Comparison of ENCODE assay signal across 13 mouse cellular contexts in genomic region chr10:25385811-25386580, GRCm38 (mm10). TPM values are rescaled to one million over a fixed set of nuclear protein-coding genes. Genes with fewer than 3 reads are reported as not detected.
DNase-seq lines count a peak whose midpoint lies in the region; ATAC-seq and TF ChIP-seq lines count a peak whose summit lies in the region.
"Had no signal": no experiment of that assay in that cellular context is flagged by ENCODE, and none has a peak within 500 bp of the region (broad histone marks: within the 10 kb centered on the region; RNA-seq: fewer than 3 reads in every experiment).

No protein-coding gene starts in this region.

- no peak for TF ChIP-seq EP300 in lung, postnatal 0 days (IDR thresholded peaks at IDR 0.05)

- H3K27me3 ChIP-seq in heart, embryonic 16.5 days (ENCODE audit: control insufficient read depth, insufficient read depth, low read length): no peaks in the 10 kb centered on the region
- no peaks in the 10 kb centered on the region for H3K27me3 ChIP-seq in lung, postnatal 0 days (replicated peaks; ENCODE audit: insufficient read depth, low read length)
- H3K27me3 ChIP-seq in embryonic facial prominence, embryonic 14.5 days (replicated peaks; ENCODE audit: control insufficient read depth, insufficient read depth, low read length): no peaks in the 10 kb centered on the region
- H3K27me3 ChIP-seq in limb, embryonic 13.5 days: no peaks in the 10 kb centered on the region
- H3K27me3 ChIP-seq in liver, embryonic 11.5 days (replicated peaks; ENCODE audit: control insufficient read depth, insufficient read depth, low read length): no peaks in the 10 kb centered on the region
- H3K27me3 ChIP-seq: CH12.LX, Patski had no signal

- DNase-seq in heart, postnatal 25 days (ENCODE audit: low spot score): no peak
- DNase-seq in lung, postnatal 0 days (ENCODE audit: low spot score): peak; percentile 69
- no peak for DNase-seq in lung, postnatal 4 days
- DNase-seq in embryonic facial prominence, embryonic 14.5 days (ENCODE audit: low spot score): no peak
- DNase-seq in gastrocnemius, adult 18-20 months (ENCODE audit: low spot score): no peak
- no peak for DNase-seq in liver, embryonic 11.5 days (ENCODE audit: low spot score)
- DNase-seq: cerebellum, postnatal 10 days; thymus, adult 2 months had no signal

- H3K9me3 ChIP-seq in heart, embryonic 16.5 days (replicated peaks; ENCODE audit: control insufficient read depth, low read length): no peaks in the 10 kb centered on the region
- H3K9me3 ChIP-seq in lung, postnatal 0 days (ENCODE audit: low read length): no peaks in the 10 kb centered on the region
- no peaks in the 10 kb centered on the region for H3K9me3 ChIP-seq in embryonic facial prominence, embryonic 14.5 days (ENCODE audit: control insufficient read depth, low read length)
- no peaks in the 10 kb centered on the region for H3K9me3 ChIP-seq in limb, embryonic 13.5 days
- no peaks in the 10 kb centered on the region for H3K9me3 ChIP-seq in liver, embryonic 11.5 days (ENCODE audit: control insufficient read depth, low read length)
- H3K9me3 ChIP-seq: hindbrain, embryonic 10.5 days had no signal

- ATAC-seq in heart, embryonic 16.5 days (replicated peaks; ENCODE audit: extremely low read depth, insufficient read depth, low FRiP score): peak; percentile 49; the same call in 1 of the 2 replicates
- peak; percentile 52; the same call in 1 of the 2 replicates for ATAC-seq in lung, postnatal 0 days
- 0 out of 2 replicates have a peak, but pooled peaks have one; percentile 21 for ATAC-seq in embryonic facial prominence, embryonic 14.5 days (ENCODE audit: low read depth)
- ATAC-seq in limb, embryonic 13.5 days (ENCODE audit: low FRiP score, low read depth): peak; percentile 78
- ATAC-seq in liver, embryonic 11.5 days (replicated peaks; ENCODE audit: low FRiP score): no peak
- ATAC-seq: Patski had no signal

- intact Hi-C loops in heart, postnatal 25 days (cut with DNase I): loop anchor here (2.0 kb wide), 1 partner anchor 17 kb away; no protein-coding TSS in a partner anchor

- TF ChIP-seq CTCF in lung, postnatal 0 days (IDR thresholded peaks at IDR 0.05): no peak

- peak overlapping the region; percentile 49 for H3K27ac ChIP-seq in heart, embryonic 16.5 days (ENCODE audit: low read length)
- peak overlapping the region; percentile 17; the same call in 1 of the 2 replicates for H3K27ac ChIP-seq in lung, postnatal 0 days (ENCODE audit: low read length)
- H3K27ac ChIP-seq in embryonic facial prominence, embryonic 14.5 days (replicated peaks; ENCODE audit: low read depth, low read length): peak overlapping the region; percentile 50
- H3K27ac ChIP-seq in limb, embryonic 13.5 days: peak overlapping the region; percentile 92
- H3K27ac ChIP-seq in liver, embryonic 11.5 days (ENCODE audit: low read depth, low read length): no peak overlapping the region; the same call in 1 of the 2 replicates
- H3K27ac ChIP-seq: hindbrain, embryonic 10.5 days had no signal

- 60% methylated on average over 13 of the region's 13 CpGs for WGBS in heart, embryonic 16.5 days
- WGBS in lung, postnatal 0 days: 57% methylated on average over 13 of the region's 13 CpGs
- 37% methylated on average over 13 of the region's 13 CpGs for WGBS in embryonic facial prominence, embryonic 14.5 days
- 10% methylated on average over 13 of the region's 13 CpGs for WGBS in limb, embryonic 13.5 days
- WGBS in liver, embryonic 11.5 days: 65% methylated on average over 13 of the region's 13 CpGs

- H3K9ac ChIP-seq in heart, embryonic 16.5 days (ENCODE audit: low read length): no peak overlapping the region
- H3K9ac ChIP-seq in lung, postnatal 0 days (replicated peaks; ENCODE audit: low read depth): no peak overlapping the region
- H3K9ac ChIP-seq in embryonic facial prominence, embryonic 14.5 days (ENCODE audit: low read depth, low read length): no peak overlapping the region
- H3K9ac ChIP-seq in limb, embryonic 13.5 days: 0 out of 2 replicates have a peak overlapping the region, but pooled peaks have one; percentile 25
- no peak overlapping the region for H3K9ac ChIP-seq in liver, embryonic 11.5 days (ENCODE audit: low read depth, low read length)

- no peak overlapping the region for H3K4me3 ChIP-seq in heart, embryonic 16.5 days (ENCODE audit: low read length)
- H3K4me3 ChIP-seq in lung, postnatal 0 days (ENCODE audit: low read depth, low read length): no peak overlapping the region
- H3K4me3 ChIP-seq in embryonic facial prominence, embryonic 14.5 days (ENCODE audit: low read depth, low read length): no peak overlapping the region
- H3K4me3 ChIP-seq in limb, embryonic 13.5 days: no peak overlapping the region
- no peak overlapping the region for H3K4me3 ChIP-seq in liver, embryonic 11.5 days (ENCODE audit: low read depth, low read length)
- H3K4me3 ChIP-seq: hindbrain, embryonic 10.5 days had no signal

- no peak overlapping the region for H3K4me2 ChIP-seq in heart, embryonic 16.5 days (ENCODE audit: low read depth, low read length)
- H3K4me2 ChIP-seq in lung, postnatal 0 days (replicated peaks; ENCODE audit: low read depth, low read length): no peak overlapping the region
- peak overlapping the region; percentile 24; the same call in 1 of the 2 replicates for H3K4me2 ChIP-seq in embryonic facial prominence, embryonic 14.5 days (ENCODE audit: low read depth, low read length)
- H3K4me2 ChIP-seq in limb, embryonic 13.5 days (replicated peaks): peak overlapping the region; percentile 49
- no peak overlapping the region for H3K4me2 ChIP-seq in liver, embryonic 11.5 days

- no peaks in the 10 kb centered on the region for H3K36me3 ChIP-seq in heart, embryonic 16.5 days (ENCODE audit: control insufficient read depth, insufficient read depth)
- no peaks in the 10 kb centered on the region for H3K36me3 ChIP-seq in lung, postnatal 0 days (ENCODE audit: insufficient read depth, low read length)
- H3K36me3 ChIP-seq in embryonic facial prominence, embryonic 14.5 days (ENCODE audit: control insufficient read depth, insufficient read depth, low read length): no peaks in the 10 kb centered on the region
- no peaks in the 10 kb centered on the region for H3K36me3 ChIP-seq in limb, embryonic 13.5 days
- no peaks in the 10 kb centered on the region for H3K36me3 ChIP-seq in liver, embryonic 11.5 days (ENCODE audit: control insufficient read depth, insufficient read depth, low read length)
- H3K36me3 ChIP-seq: hindbrain, embryonic 10.5 days had no signal

- peaks cover 37% of the 10 kb centered on the region for H3K4me1 ChIP-seq in heart, embryonic 16.5 days (ENCODE audit: control insufficient read depth, insufficient read depth, low read length)
- peaks cover 13% of the 10 kb centered on the region; the same call in 1 of the 2 replicates for H3K4me1 ChIP-seq in lung, postnatal 0 days (ENCODE audit: insufficient read depth, low read depth, low read length)
- H3K4me1 ChIP-seq in embryonic facial prominence, embryonic 14.5 days (ENCODE audit: control insufficient read depth, insufficient read depth, low read length): peaks cover 39% of the 10 kb centered on the region
- H3K4me1 ChIP-seq in limb, embryonic 13.5 days: peaks cover 66% of the 10 kb centered on the region
- peaks cover 10% of the 10 kb centered on the region for H3K4me1 ChIP-seq in liver, embryonic 11.5 days (replicated peaks; ENCODE audit: control insufficient read depth, insufficient read depth, low read length)

RNA-seq across cellular contexts. Expression of gene Epb41l2, which starts 26.4 kb away (rescaled TPM):
- polyA plus RNA-seq in heart, embryonic 16.5 days (2015; fragmentation: Nextera tagmentation; extraction: Ambion mirVana): 49.8 and 52.1 TPM in 2 replicates
- 10 to 100 TPM; 53.9 to 60.5 TPM for total RNA-seq in heart, postnatal 25 days (2021)
- polyA plus RNA-seq in lung, postnatal 0 days (2015; fragmentation: Nextera tagmentation; extraction: Ambion mirVana): 48.2 and 54.2 TPM in 2 replicates
- polyA plus RNA-seq in embryonic facial prominence, embryonic 14.5 days (2014; fragmentation: Nextera tagmentation; extraction: Ambion mirVana): 86.7 and 90.3 TPM in 2 replicates
- polyA plus RNA-seq in limb, embryonic 13.5 days (2015; fragmentation: Nextera tagmentation; extraction: Ambion mirVana): 89.5 and 93.2 TPM in 2 replicates
- 10 to 100 TPM; 21.9 to 29.9 TPM for total RNA-seq in gastrocnemius, adult 18-20 months (2021)
- polyA plus RNA-seq in liver, embryonic 11.5 days (2014; fragmentation: Nextera tagmentation; extraction: Ambion mirVana): 29.6 and 31.1 TPM in 2 replicates

Comparison
In these comparisons a context has a peak if more than half of its experiments do, and no peak if none do; other contexts are left out.
1. H3K4me2 ChIP-seq: peak in embryonic facial prominence, embryonic 14.5 days (single experiment) and limb, embryonic 13.5 days (single experiment); none in heart, embryonic 16.5 days (single experiment), lung, postnatal 0 days (single experiment) and liver, embryonic 11.5 days (single experiment).